Mouse (Mus musculus): ENCODE results near the gene Gulp1. TPM values are rescaled to one million over a fixed set of nuclear protein-coding genes. Genes with fewer than 3 reads are reported as not detected.
A peak's percentile ranks its signal among the peaks of the same experiment; 100 is the strongest.

The Gulp1 gene
- polyA plus RNA-seq (2016; fragmentation: Nextera tagmentation; extraction: Ambion mirVana) = 1.9 and 2.0 TPM in 2 replicates

GRCm38 (mm10) chr1:44551461-44552370, at the start of gene Gulp1:
Gene Gulp1 (plus strand): TSS chr1:44551511.
- no peaks in the 10 kb centered on the region for H3K36me3 ChIP-seq
- 0 out of 2 replicates have a peak, but pooled peaks cover 6% of the 10 kb centered on the region for H3K4me1 ChIP-seq
- ATAC-seq = peak; percentile 69
- WGBS (ENCODE audit: insufficient replicate concordance) = under 1% methylated on average over 55 of the region's 55 CpGs
- H3K27ac ChIP-seq = 0 out of 2 replicates have a peak within 1 kb of the TSS, but pooled peaks have one; percentile 2
- no peaks in the 10 kb centered on the region for H3K9me3 ChIP-seq (replicated peaks)
- peaks cover 22% of the 10 kb centered on the region for H3K27me3 ChIP-seq (replicated peaks)
- H3K4me2 ChIP-seq = peak within 1 kb of the TSS; percentile 80
- H3K4me3 ChIP-seq = peak within 1 kb of the TSS; percentile 59
- peak within 1 kb of the TSS; percentile 61 for H3K9ac ChIP-seq

GRCm38 (mm10) chr1:44550261-44550660, 1.1 kb upstream of the Gulp1 start:
- Histone ChIP-seq H3K27ac (no peak overlapping the region), H3K9ac (no peak overlapping the region), H3K9me3 (replicated peaks) (no peaks in the 10 kb centered on the region), H3K4me3 (no peak overlapping the region), H3K4me2 (no peak overlapping the region), H3K27me3 (replicated peaks) (peaks cover 22% of the 10 kb centered on the region), H3K4me1 (0 out of 2 replicates have a peak, but pooled peaks cover 6% of the 10 kb centered on the region), H3K36me3 (no peaks in the 10 kb centered on the region)
- ATAC-seq = no peak
- 64% methylated on average over 6 of the region's 6 CpGs for WGBS (ENCODE audit: insufficient replicate concordance)

- Histone ChIP-seq H3K27me3 (replicated peaks) (peaks cover 22% of the 10 kb centered on the region), H3K4me2 (peak overlapping the region; percentile 80), H3K27ac (0 out of 2 replicates have a peak overlapping the region, but pooled peaks have one; percentile 2), H3K36me3 (no peaks in the 10 kb centered on the region), H3K9me3 (replicated peaks) (no peaks in the 10 kb centered on the region), H3K4me3 (peak overlapping the region; percentile 59), H3K9ac (peak overlapping the region; percentile 61), H3K4me1 (0 out of 2 replicates have a peak, but pooled peaks cover 6% of the 10 kb centered on the region)
- 0 out of 2 replicates have a peak, but pooled peaks have one; percentile 42 for ATAC-seq
- WGBS (ENCODE audit: insufficient replicate concordance) = 9% methylated on average over 15 of the region's 15 CpGs
Measured at GRCm38 (mm10) chr1:44552371-44552841, 1.1 kb downstream of the Gulp1 start.

- Histone ChIP-seq H3K9ac (no peak overlapping the region), H3K4me2 (no peak overlapping the region), H3K27me3 (replicated peaks) (peaks cover 22% of the 10 kb centered on the region), H3K4me3 (no peak overlapping the region), H3K9me3 (replicated peaks) (no peaks in the 10 kb centered on the region), H3K27ac (no peak overlapping the region), H3K36me3 (no peaks in the 10 kb centered on the region), H3K4me1 (0 out of 2 replicates have a peak, but pooled peaks cover 6% of the 10 kb centered on the region)
- no peak for ATAC-seq
- WGBS (ENCODE audit: insufficient replicate concordance) = 59% methylated on average over 6 of the region's 6 CpGs
Measured at GRCm38 (mm10) chr1:44553166-44553898, 2.0 kb downstream of the Gulp1 start.

- H3K9ac ChIP-seq = no peak overlapping the region
- no peak overlapping the region for H3K4me2 ChIP-seq
- H3K27ac ChIP-seq = no peak overlapping the region
- 72% methylated on average over 4 of the region's 4 CpGs for WGBS (ENCODE audit: insufficient replicate concordance)
- no peaks in the 10 kb centered on the region for H3K27me3 ChIP-seq (replicated peaks)
- H3K4me3 ChIP-seq = no peak overlapping the region
- ATAC-seq = no peak
- H3K36me3 ChIP-seq = no peaks in the 10 kb centered on the region
- no peaks in the 10 kb centered on the region for H3K4me1 ChIP-seq
- H3K9me3 ChIP-seq (replicated peaks) = no peaks in the 10 kb centered on the region
Measured at GRCm38 (mm10) chr1:44567431-44567830, 16.1 kb downstream of the Gulp1 start.

GRCm38 (mm10) chr1:44568296-44568695, 17.0 kb downstream of the Gulp1 start:
- Histone ChIP-seq H3K9me3 (replicated peaks) (no peaks in the 10 kb centered on the region), H3K4me2 (no peak overlapping the region), H3K36me3 (no peaks in the 10 kb centered on the region), H3K9ac (no peak overlapping the region), H3K27ac (no peak overlapping the region), H3K27me3 (replicated peaks) (no peaks in the 10 kb centered on the region), H3K4me3 (no peak overlapping the region), H3K4me1 (no peaks in the 10 kb centered on the region)
- no peak for ATAC-seq
- 57% methylated on average over 2 of the region's 2 CpGs for WGBS (ENCODE audit: insufficient replicate concordance)

- Histone ChIP-seq H3K36me3 (no peaks in the 10 kb centered on the region), H3K27me3 (replicated peaks) (no peaks in the 10 kb centered on the region), H3K27ac (no peak overlapping the region), H3K9ac (no peak overlapping the region), H3K4me3 (no peak overlapping the region), H3K4me1 (no peaks in the 10 kb centered on the region), H3K9me3 (replicated peaks) (no peaks in the 10 kb centered on the region), H3K4me2 (no peak overlapping the region)
- no peak for ATAC-seq
- WGBS (ENCODE audit: insufficient replicate concordance) = 77% methylated on average over 1 of the region's 1 CpGs
Measured at GRCm38 (mm10) chr1:44576001-44576400, 24.7 kb downstream of the Gulp1 start.

GRCm38 (mm10) chr1:44576610-44577009, 25.3 kb downstream of the Gulp1 start:
- no peak overlapping the region for H3K4me3 ChIP-seq
- WGBS (ENCODE audit: insufficient replicate concordance) = 62% methylated on average over 2 of the region's 2 CpGs
- no peak overlapping the region for H3K9ac ChIP-seq
- no peaks in the 10 kb centered on the region for H3K9me3 ChIP-seq (replicated peaks)
- no peak overlapping the region for H3K4me2 ChIP-seq
- no peaks in the 10 kb centered on the region for H3K4me1 ChIP-seq
- ATAC-seq = no peak
- H3K36me3 ChIP-seq = no peaks in the 10 kb centered on the region
- H3K27me3 ChIP-seq (replicated peaks) = no peaks in the 10 kb centered on the region
- no peak overlapping the region for H3K27ac ChIP-seq

- WGBS (ENCODE audit: insufficient replicate concordance) = 66% methylated on average over 3 of the region's 3 CpGs
- ATAC-seq = no peak
- Histone ChIP-seq H3K36me3 (no peaks in the 10 kb centered on the region), H3K9ac (no peak overlapping the region), H3K4me1 (peaks cover 7% of the 10 kb centered on the region), H3K9me3 (replicated peaks) (no peaks in the 10 kb centered on the region), H3K4me2 (no peak overlapping the region), H3K27me3 (replicated peaks) (no peaks in the 10 kb centered on the region), H3K27ac (no peak overlapping the region), H3K4me3 (no peak overlapping the region)
Measured at GRCm38 (mm10) chr1:44580390-44580789, 29.1 kb downstream of the Gulp1 start.

GRCm38 (mm10) chr1:44584886-44585385, 33.6 kb downstream of the Gulp1 start:
- ATAC-seq = peak; percentile 83
- no peak overlapping the region for H3K27ac ChIP-seq
- H3K4me1 ChIP-seq = peaks cover 7% of the 10 kb centered on the region

GRCm38 (mm10) chr1:44591742-44592141, 40.4 kb downstream of the Gulp1 start:
- no peak overlapping the region for H3K4me2 ChIP-seq
- H3K4me1 ChIP-seq = no peaks in the 10 kb centered on the region
- no peak overlapping the region for H3K27ac ChIP-seq
- 55% methylated on average over 3 of the region's 3 CpGs for WGBS (ENCODE audit: insufficient replicate concordance)
- H3K36me3 ChIP-seq = no peaks in the 10 kb centered on the region
- H3K27me3 ChIP-seq (replicated peaks) = no peaks in the 10 kb centered on the region
- H3K4me3 ChIP-seq = no peak overlapping the region
- no peaks in the 10 kb centered on the region for H3K9me3 ChIP-seq (replicated peaks)
- no peak for ATAC-seq
- no peak overlapping the region for H3K9ac ChIP-seq

More at GRCm38 (mm10) chr1:44584886-44585385, 33.6 kb downstream of the Gulp1 start:
- Histone ChIP-seq H3K9me3 (replicated peaks) (no peaks in the 10 kb centered on the region), H3K4me3 (no peak overlapping the region), H3K9ac (no peak overlapping the region), H3K27me3 (replicated peaks) (no peaks in the 10 kb centered on the region), H3K36me3 (no peaks in the 10 kb centered on the region), H3K4me2 (no peak overlapping the region)
- 6% methylated on average over 3 of the region's 3 CpGs for WGBS (ENCODE audit: insufficient replicate concordance)
